Mouse (Mus musculus) CH12.LX (cell line): Measurements from ENCODE around the gene Catip. TPM values are rescaled to one million over a fixed set of nuclear protein-coding genes. Genes with fewer than 3 reads are reported as not detected.
"Not testable (repeated sequence)": the region's sequence is repeated elsewhere in the genome, so short reads cannot be mapped to it uniquely, and the experiment has no call there.

Source experiments
- DNase-seq: peaks from one replicate; pipeline ENCODE4 v3.0.0-alpha.2; 2013; ENCODE audit errors: extremely low read depth
- H3K27ac ChIP-seq: 2 replicates; pipeline ENCODE4 v1.5.1; 2012; ENCODE audit warnings: low read depth, mild to moderate bottlenecking, control low read depth, moderate library complexity; ENCODE audit not compliant: insufficient read depth
- H3K27me3 ChIP-seq: replicated peaks from 2 replicates; pipeline ENCODE3; 2012; ENCODE audit warnings: inconsistent platforms
- H3K36me3 ChIP-seq, 2 experiments: replicated peaks in 1 of 2; 2 replicates each; pipeline versions ENCODE3 to v1.6.1; 2012; ENCODE audit warnings: inconsistent platforms in 1 of 2, low read length in 1 of 2, mild to moderate bottlenecking in 1 of 2, mixed read lengths in 1 of 2, moderate library complexity in 1 of 2; ENCODE audit not compliant: control insufficient read depth in 1 of 2, insufficient read depth in 1 of 2
- H3K4me1 ChIP-seq, 2 experiments: 2 replicates each; pipeline ENCODE4 v1.6.1; 2012; ENCODE audit warnings: inconsistent platforms in 1 of 2, moderate library complexity in 1 of 2; ENCODE audit not compliant: insufficient read depth in 2 of 2, control insufficient read depth in 1 of 2
- H3K4me2 ChIP-seq: 2 replicates; pipeline ENCODE4 v1.6.1; 2012; ENCODE audit warnings: low read depth, mild to moderate bottlenecking, control low read depth; ENCODE audit not compliant: poor library complexity, insufficient read depth, severe bottlenecking
- H3K4me3 ChIP-seq, 3 experiments: fragments of 150-350 bp in 1 of 3; sonication (generic) in 1 of 3; replicated peaks in 1 of 3; 2 replicates each; pipeline versions ENCODE3 to v1.5.1; 2011 to 2012; ENCODE audit warnings: low read depth in 2 of 3, low read length in 2 of 3, mild to moderate bottlenecking in 2 of 3, moderate library complexity in 2 of 3, control low read depth in 1 of 3, improper control_type of control experiment in 1 of 3, inconsistent platforms in 1 of 3, mixed read lengths in 1 of 3; ENCODE audit not compliant: poor library complexity in 1 of 3
- H3K79me2 ChIP-seq: replicated peaks from 2 replicates; pipeline ENCODE4 v1.6.1; 2012; ENCODE audit warnings: mild to moderate bottlenecking, moderate library complexity; ENCODE audit not compliant: control insufficient read depth, poor library complexity, insufficient read depth, severe bottlenecking; ENCODE audit errors: extremely low read depth
- H3K9ac ChIP-seq: 2 replicates; pipeline ENCODE4 v1.6.1; 2012; ENCODE audit warnings: low read depth, mild to moderate bottlenecking, control low read depth, moderate library complexity; ENCODE audit not compliant: insufficient read depth
- H3K9me3 ChIP-seq: replicated peaks from 2 replicates; pipeline ENCODE3; 2012; ENCODE audit warnings: low read length, inconsistent platforms, mixed read lengths
- BHLHE40 ChIP-seq: IDR thresholded peaks from 2 replicates; pipeline ENCODE4 v1.6.1; 2011; ENCODE audit warnings: mild to moderate bottlenecking, low read depth, low read length, improper control_type of control experiment
- ELF1 ChIP-seq: IDR thresholded peaks from 2 replicates; pipeline ENCODE4 v1.6.1; 2014; ENCODE audit warnings: low read depth, mild to moderate bottlenecking, inconsistent platforms, low read length, improper control_type of control experiment
- ETS1 ChIP-seq: conservative IDR thresholded peaks from 2 replicates; pipeline ENCODE4 v1.6.1; 2012; ENCODE audit warnings: low read depth, mild to moderate bottlenecking, inconsistent platforms, low read length, improper control_type of control experiment, moderate library complexity
- GABPA ChIP-seq: IDR thresholded peaks from 2 replicates; pipeline ENCODE4 v1.6.1; 2012; ENCODE audit warnings: low read depth, low read length, improper control_type of control experiment, inconsistent platforms; ENCODE audit not compliant: insufficient replicate concordance
- HCFC1 ChIP-seq: IDR thresholded peaks from 2 replicates; pipeline ENCODE4 v1.6.1; 2012; ENCODE audit warnings: low read depth, mild to moderate bottlenecking, inconsistent platforms, low read length, improper control_type of control experiment
- JUN ChIP-seq: IDR thresholded peaks from 2 replicates; pipeline ENCODE4 v1.6.1; 2011; ENCODE audit warnings: low read depth, mild to moderate bottlenecking, low read length, improper control_type of control experiment, moderate library complexity; ENCODE audit not compliant: insufficient read depth
- MAX ChIP-seq: IDR thresholded peaks from 2 replicates; pipeline ENCODE4 v1.6.1; 2011; ENCODE audit warnings: low read length, improper control_type of control experiment
- MAZ ChIP-seq: IDR thresholded peaks from 2 replicates; pipeline ENCODE4 v1.6.1; 2012; ENCODE audit warnings: low read depth, mild to moderate bottlenecking, inconsistent platforms, low read length, improper control_type of control experiment, moderate library complexity
- MXI1 ChIP-seq: IDR thresholded peaks from 2 replicates; pipeline ENCODE4 v1.6.1; 2011; ENCODE audit warnings: mild to moderate bottlenecking, low read depth, low read length, improper control_type of control experiment
- MYC ChIP-seq: IDR thresholded peaks from 2 replicates; pipeline ENCODE4 v1.6.1; 2011; ENCODE audit warnings: low read depth, mild to moderate bottlenecking, improper control_type of control experiment, low read length
- NRF1 ChIP-seq: IDR thresholded peaks from 2 replicates; pipeline ENCODE4 v1.6.1; 2014; ENCODE audit warnings: low read depth, mild to moderate bottlenecking, inconsistent platforms, low read length, improper control_type of control experiment, moderate library complexity
- PAX5 ChIP-seq: IDR thresholded peaks from 2 replicates; pipeline ENCODE4 v1.6.1; 2012; ENCODE audit warnings: low read length, inconsistent platforms, mixed read lengths
- SIN3A ChIP-seq: IDR thresholded peaks from 2 replicates; pipeline ENCODE4 v1.6.1; 2012; ENCODE audit warnings: low read length, improper control_type of control experiment, inconsistent platforms
- TBP ChIP-seq: conservative IDR thresholded peaks from 2 replicates; pipeline ENCODE4 v1.6.1; 2011; ENCODE audit warnings: low read depth, low read length, improper control_type of control experiment
- UBTF ChIP-seq: IDR thresholded peaks from 2 replicates; pipeline ENCODE4 v1.6.1; 2012; ENCODE audit warnings: low read depth, mild to moderate bottlenecking, inconsistent platforms, low read length, improper control_type of control experiment, moderate library complexity
- USF1 ChIP-seq: IDR thresholded peaks from 2 replicates; pipeline ENCODE4 v1.6.1; 2014; ENCODE audit warnings: low read depth, mild to moderate bottlenecking, inconsistent platforms, low read length, improper control_type of control experiment
- USF2 ChIP-seq: conservative IDR thresholded peaks from 2 replicates; pipeline ENCODE4 v1.6.1; 2011; ENCODE audit warnings: low read depth, low read length, improper control_type of control experiment
- ZKSCAN1 ChIP-seq: IDR thresholded peaks from 2 replicates; pipeline ENCODE4 v1.6.1; 2012; ENCODE audit warnings: low read depth, inconsistent platforms, low read length, improper control_type of control experiment, borderline replicate concordance
- ZMIZ1 ChIP-seq: IDR thresholded peaks from 2 replicates; pipeline ENCODE4 v1.6.1; 2012; ENCODE audit warnings: low read depth, mild to moderate bottlenecking, inconsistent platforms, low read length, improper control_type of control experiment
- ZNF384 ChIP-seq: IDR thresholded peaks from 2 replicates; pipeline ENCODE4 v1.6.1; 2012; ENCODE audit warnings: low read depth, low read length, improper control_type of control experiment, inconsistent platforms
- dilution Hi-C: fragments of 300-500 bp; cut with MboI; formaldehyde crosslinking; loops from 2 replicates; pipeline ENCODE4 v1.14.3; 2020; ENCODE audit warnings: low sequenced_read_pairs; ENCODE audit not compliant: extremely low pct_unique_long_range_greater_than_20kb, extremely low pct_ligation_motif_present
- in situ Hi-C: fragments of 300-500 bp; cut with MboI; formaldehyde crosslinking; loops from 3 replicates; pipeline ENCODE4 v1.14.3; 2019; ENCODE audit warnings: low sequenced_read_pairs, low pct_ligation_motif_present, low pct_unique_long_range_greater_than_20kb, mixed read lengths
- polyA plus RNA-seq: library from polyadenylated mRNA; unstranded; fragments of >175 nt; gene quantifications from 2 replicates; pipeline ENCODE4 v1.2.1, GENCODE M21; 2012; ENCODE audit warnings: low read depth; ENCODE audit not compliant: insufficient read length
- total RNA-seq, 2 experiments: library from RNA; depleted of rRNA; stranded (reverse); fragments of 300-350 nt in 1 of 2; fragments of >200 nt in 1 of 2; gene quantifications; 2 replicates each; pipeline ENCODE4 v1.2.3; 2012 to 2014

Gene Catip
- total and polyA plus RNA-seq, 3 experiments, result 0.11 to 2.6 (median 0.30) TPM

DNA sequence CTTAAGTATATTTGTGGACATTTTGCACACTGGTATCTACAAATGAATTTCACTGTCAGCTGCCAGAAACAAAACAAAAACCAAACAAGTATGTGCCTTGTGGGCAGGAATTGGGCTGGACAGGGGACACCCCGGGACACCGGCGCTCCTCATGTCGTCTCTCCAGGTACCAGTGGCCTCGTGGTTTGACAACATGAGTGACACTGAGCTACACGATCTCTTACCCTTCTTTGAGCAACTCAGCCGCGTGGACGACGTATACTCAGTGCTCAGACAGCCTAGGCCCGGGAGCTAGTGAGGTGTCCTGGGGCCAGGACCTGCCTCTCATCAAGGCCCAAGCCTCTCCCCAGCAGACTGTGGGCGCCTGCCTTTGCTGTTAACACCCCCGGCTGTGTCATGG, 33.4 kb downstream of the Catip start:
- no peak overlapping the region for H3K4me3 ChIP-seq
- no peaks in the 10 kb centered on the region for H3K9me3 ChIP-seq
- H3K4me1 ChIP-seq, result peaks cover 2 to 43% of the 10 kb centered on the region in 2 experiments; a peak in 3 of 4 replicates
- no peak overlapping the region for H3K9ac ChIP-seq
- TF ChIP-seq ZNF384 (no peak), MXI1 (no peak), MAX (no peak), ETS1 (no peak)
- TF ChIP-seq, all 38 proteins: peak for 0
- Histone ChIP-seq H3K27me3 (no peaks in the 10 kb centered on the region), H3K4me2 (no peak overlapping the region), H3K79me2 (peaks cover 21% of the 10 kb centered on the region), H3K36me3 (peaks cover 19 to 22% of the 10 kb centered on the region in 2 experiments), H3K27ac (no peak overlapping the region)
- no peak for DNase-seq
- dilution Hi-C loops, result no loop called here
- in situ Hi-C loops, result loop anchor here (10.0 kb wide), 1 partner anchor 50 kb away; no protein-coding TSS in a partner anchor

DNA sequence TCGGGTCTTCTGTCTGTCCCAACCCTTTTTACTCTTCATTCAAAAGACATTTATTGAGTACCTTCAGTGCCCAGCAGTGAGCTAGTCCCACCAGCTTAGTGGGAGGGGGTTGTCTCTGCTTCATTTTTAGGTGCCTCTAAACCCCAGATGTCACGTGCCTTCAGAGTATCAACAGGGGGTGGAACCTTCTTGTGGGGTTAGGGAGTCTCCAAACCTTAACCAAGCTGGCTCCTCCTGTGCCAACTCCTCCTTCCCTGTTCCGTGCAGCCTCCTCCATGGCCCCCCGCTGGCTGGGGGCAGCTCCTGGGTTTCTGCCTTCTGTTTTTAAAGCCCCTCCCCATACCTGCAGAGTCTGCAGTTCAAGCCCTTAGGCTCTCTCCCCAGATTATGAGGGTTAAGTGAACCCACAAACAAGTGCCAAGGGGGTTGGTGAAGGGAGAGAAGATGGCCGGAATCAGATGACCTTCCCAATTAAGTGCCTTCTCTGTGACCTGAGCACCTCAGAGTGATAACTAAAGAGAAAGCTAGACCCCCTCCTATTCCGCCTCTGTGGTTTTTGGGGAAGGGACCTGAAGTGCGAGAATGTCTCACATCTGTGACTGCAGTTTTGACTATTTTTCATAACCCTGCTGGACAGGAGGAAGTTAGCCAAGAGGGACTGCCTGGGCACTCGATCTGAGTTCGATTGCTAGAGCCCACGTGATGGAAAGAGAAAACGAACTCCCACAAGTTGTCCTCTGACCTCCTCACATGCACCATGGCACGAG, 34.7 kb downstream of the Catip start:
- dilution Hi-C loops, DNase-seq: not testable (repeated sequence)
- in situ Hi-C loops, result loop anchor here (10.0 kb wide), 1 partner anchor 48 kb away; no protein-coding TSS in a partner anchor

DNA sequence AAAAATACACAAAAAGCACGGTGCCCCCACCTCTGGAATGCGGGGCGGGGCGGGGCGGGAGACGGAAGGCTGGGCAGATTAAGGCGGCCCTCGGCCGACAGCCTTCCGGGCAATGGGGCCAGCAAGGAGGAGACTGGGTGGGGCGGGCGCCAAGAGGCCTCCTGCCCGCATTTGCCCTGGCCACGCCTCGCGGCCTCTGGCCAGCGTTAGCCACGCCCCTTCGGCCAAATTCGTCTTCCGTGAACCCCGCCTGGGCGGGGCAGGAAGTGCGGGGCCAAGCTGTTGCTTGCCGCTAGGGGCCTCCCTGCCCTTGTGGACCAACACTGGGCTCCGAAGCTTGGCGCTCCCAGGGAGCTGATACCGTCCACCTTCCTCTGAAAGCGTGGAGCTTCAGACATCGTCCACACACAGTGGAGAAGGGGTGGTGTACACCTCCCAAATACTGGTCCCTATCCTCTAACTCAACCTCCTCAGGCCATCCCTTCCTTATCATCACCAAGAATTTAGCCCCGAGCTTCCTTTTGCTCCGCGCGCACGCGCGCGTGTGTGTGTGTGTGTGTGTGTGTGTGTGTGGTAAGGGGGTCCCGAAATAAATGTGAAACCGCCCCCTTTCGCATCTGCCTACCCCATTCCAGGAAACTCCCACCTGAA, 35.5 kb downstream of the Catip start:
- Histone ChIP-seq H3K27me3 (no peaks in the 10 kb centered on the region), H3K4me1 (peaks cover 2 to 41% of the 10 kb centered on the region in 2 experiments; a peak in 3 of 4 replicates), H3K36me3 (peaks cover 19 to 22% of the 10 kb centered on the region in 2 experiments), H3K79me2 (peaks cover 16% of the 10 kb centered on the region), H3K9me3 (no peaks in the 10 kb centered on the region), H3K4me2 (peak overlapping the region; percentile 56), H3K27ac (peak overlapping the region; percentile 74), H3K4me3 (peak overlapping the region; percentile 40 to 57 (median 43)), H3K9ac (peak overlapping the region; percentile 53)
- dilution Hi-C loops, result no loop called here
- DNase-seq, result peak; percentile 96
- in situ Hi-C loops, result loop anchor here (10.0 kb wide), 1 partner anchor 47 kb away; no protein-coding TSS in a partner anchor
- peak; percentile 67; the same call in 1 of the 2 replicates for TF ChIP-seq MXI1
- no peak for TF ChIP-seq PAX5
- TF ChIP-seq NRF1, result peak; percentile 82
- TF ChIP-seq ZKSCAN1, result no peak
- TF ChIP-seq BHLHE40, result no peak
- TF ChIP-seq UBTF, result peak; percentile 33; the same call in 1 of the 2 replicates
- TF ChIP-seq ZMIZ1, result peak; percentile 69; the same call in 1 of the 2 replicates
- peak; percentile 76; the same call in 1 of the 2 replicates for TF ChIP-seq TBP
- peak; percentile 94 for TF ChIP-seq MAZ
- TF ChIP-seq HCFC1, result peak; percentile 64
- TF ChIP-seq SIN3A, result 0 out of 2 replicates have a peak, but pooled peaks have one; percentile 29
- TF ChIP-seq JUN, result no peak
- peak; percentile 96 for TF ChIP-seq ELF1
- TF ChIP-seq USF1, result no peak
- TF ChIP-seq GABPA, result no peak
- TF ChIP-seq USF2, result no peak

More for the DNA sequence above, 34.7 kb downstream of the Catip start:
- not testable (repeated sequence) for H3K9me3 ChIP-seq, H3K27me3 ChIP-seq
- Histone ChIP-seq H3K4me1 (peaks cover 2 to 36% of the 10 kb centered on the region in 2 experiments; a peak in 3 of 4 replicates), H3K9ac (peak overlapping the region; percentile 36), H3K4me3 (peak overlapping the region; percentile 16 to 57 (median 20)), H3K36me3 (peaks cover 19 to 22% of the 10 kb centered on the region in 2 experiments), H3K4me2 (peak overlapping the region; percentile 56), H3K79me2 (peaks cover 21% of the 10 kb centered on the region), H3K27ac (peak overlapping the region; percentile 52)
- peak; percentile 43; the same call in 1 of the 2 replicates for TF ChIP-seq USF2
- peak; percentile 84 for TF ChIP-seq BHLHE40
- 0 out of 2 replicates have a peak, but pooled peaks have one; percentile 16 for TF ChIP-seq MYC
- TF ChIP-seq USF1, result peak; percentile 65
